Mouse (Mus musculus) MEL (cell line): ENCODE results near the gene Csrnp1.

ENCODE experiments used
- BHLHE40 ChIP-seq: IDR thresholded peaks from 2 replicates; pipeline ENCODE4 v1.6.1; 2012; ENCODE audit warnings: low read depth, mild to moderate bottlenecking, inconsistent platforms, low read length, improper control_type of control experiment, borderline replicate concordance
- CHD2 ChIP-seq: IDR thresholded peaks from 2 replicates; pipeline ENCODE4 v1.6.1; 2011; ENCODE audit warnings: low read length, improper control_type of control experiment
- CTCF ChIP-seq, 3 experiments: IDR thresholded peaks in 2 of 3; conservative IDR thresholded peaks in 1 of 3; 2 replicates each; pipeline ENCODE4 v1.5.1; 2011 to 2012; ENCODE audit warnings: low read length in 3 of 3, low read depth in 2 of 3, mild to moderate bottlenecking in 2 of 3, improper control_type of control experiment in 1 of 3, inconsistent platforms in 1 of 3, mixed read lengths in 1 of 3, moderate library complexity in 1 of 3; ENCODE audit not compliant: control insufficient read depth in 1 of 3, insufficient read depth in 1 of 3, poor library complexity in 1 of 3, severe bottlenecking in 1 of 3
- E2F4 ChIP-seq: IDR thresholded peaks from 2 replicates; pipeline ENCODE4 v1.6.1; 2011; ENCODE audit warnings: low read depth, low read length, improper control_type of control experiment, borderline replicate concordance
- EP300 ChIP-seq, 2 experiments: IDR thresholded peaks; 2 replicates each; pipeline ENCODE4 v1.6.1; 2011; ENCODE audit warnings: improper control_type of control experiment in 2 of 2, low read length in 2 of 2, low read depth in 1 of 2, mild to moderate bottlenecking in 1 of 2
- MYB ChIP-seq: IDR thresholded peaks from 2 replicates; pipeline ENCODE4 v1.6.1; 2011; ENCODE audit warnings: mild to moderate bottlenecking, low read depth, low read length, improper control_type of control experiment
- MYC ChIP-seq: IDR thresholded peaks from 2 replicates; pipeline ENCODE4 v1.6.1; 2011; ENCODE audit warnings: low read depth, mild to moderate bottlenecking, low read length, improper control_type of control experiment, moderate library complexity
- POLR2A ChIP-seq, 2 experiments: IDR thresholded peaks; 2 replicates each; pipeline ENCODE4 v1.6.1; 2011 to 2012; ENCODE audit warnings: low read length in 2 of 2, mild to moderate bottlenecking in 2 of 2, control low read depth in 1 of 2, improper control_type of control experiment in 1 of 2, low read depth in 1 of 2, moderate library complexity in 1 of 2; ENCODE audit not compliant: control insufficient read depth in 1 of 2, insufficient read depth in 1 of 2, poor library complexity in 1 of 2
- USF1 ChIP-seq: IDR thresholded peaks from 2 replicates; pipeline ENCODE4 v1.6.1; 2014; ENCODE audit warnings: low read depth, mild to moderate bottlenecking, inconsistent platforms, low read length, improper control_type of control experiment, moderate library complexity

GRCm38 (mm10) chr9:119994207-119994606, 9.7 kb upstream of the Csrnp1 start:
- TF ChIP-seq CHD2 (no peak), USF1 (peak; percentile 25; the same call in 1 of the 2 replicates), POLR2A (IDR thresholded peaks at IDR 0.05; ENCODE audit: control insufficient read depth in 1 of 2, insufficient read depth in 1 of 2, low read depth in 1 of 2, low read length in 2 of 2, poor library complexity in 1 of 2) (no peak), E2F4 (no peak), EP300 (IDR thresholded peaks at IDR 0.05; ENCODE audit: low read depth in 1 of 2, low read length in 2 of 2) (no peak), MYB (no peak), CTCF (IDR thresholded peaks at IDR 0.05 in 2 of 3, conservative IDR thresholded peaks at IDR 0.05 in 1 of 3; ENCODE audit: control insufficient read depth in 1 of 3, insufficient read depth in 1 of 3, low read depth in 2 of 3, low read length in 3 of 3, poor library complexity in 1 of 3, severe bottlenecking in 1 of 3) (no peak), BHLHE40 (peak; percentile 77; the same call in 1 of the 2 replicates), MYC (no peak)
